Mouse (Mus musculus) limb, embryonic 15.5 days (tissue): Measurements from ENCODE around the gene Gm21905. TPM values are rescaled to one million over a fixed set of nuclear protein-coding genes. Genes with fewer than 3 reads are reported as not detected.

Experiments
- ATAC-seq: fragments of 200-750 bp; cut with Nextera tagmentation; 2 replicates; pipeline ENCODE4 v1.8.0; 2017; ENCODE audit warnings: low read depth, moderate TSS enrichment; ENCODE audit not compliant: insufficient number of reproducible peaks, low FRiP score, low TSS enrichment
- H3K27ac ChIP-seq: fragments of 300-500 bp; sonication (generic); 2 replicates; pipeline ENCODE4 v1.5.1; 2015; ENCODE audit warnings: moderate library complexity, mild to moderate bottlenecking, inconsistent platforms
- H3K27me3 ChIP-seq: fragments of 300-500 bp; sonication (generic); 2 replicates; pipeline ENCODE4 v1.6.1; 2015; ENCODE audit warnings: inconsistent platforms
- H3K36me3 ChIP-seq: fragments of 300-500 bp; sonication (generic); 2 replicates; pipeline ENCODE4 v1.6.1; 2015; ENCODE audit warnings: inconsistent platforms
- H3K4me1 ChIP-seq: fragments of 300-500 bp; sonication (generic); 2 replicates; pipeline ENCODE4 v1.6.1; 2015; ENCODE audit warnings: inconsistent platforms
- H3K4me2 ChIP-seq: fragments of 300-500 bp; sonication (generic); 2 replicates; pipeline ENCODE4 v1.6.1; 2015; ENCODE audit warnings: mild to moderate bottlenecking, inconsistent platforms
- H3K4me3 ChIP-seq: fragments of 300-500 bp; sonication (generic); 2 replicates; pipeline ENCODE4 v1.5.1; 2015; ENCODE audit warnings: mild to moderate bottlenecking, inconsistent platforms
- H3K9ac ChIP-seq: fragments of 300-500 bp; sonication (generic); 2 replicates; pipeline ENCODE4 v1.6.1; 2015; ENCODE audit warnings: inconsistent platforms
- H3K9me3 ChIP-seq: fragments of 300-500 bp; sonication (generic); 2 replicates; pipeline ENCODE4 v1.6.1; 2016; ENCODE audit warnings: inconsistent platforms
- WGBS: fragments of 180-500 bp; shearing (Covaris S2); methylation state at CpG from one replicate; pipeline ENCODE4 v1.1.7; 2015; 5-methylcytosine and 5-hydroxymethylcytosine counted together
- polyA plus RNA-seq: library from polyadenylated mRNA; unstranded; fragments of >200 nt; fragmentation: Nextera tagmentation; extraction: Ambion mirVana; gene quantifications from 2 replicates; pipeline ENCODE4 v1.2.1, GENCODE M21; 2015

Gene Gm21905
- polyA plus RNA-seq, 1 experiment from 2014 or later, result not detected

DNA sequence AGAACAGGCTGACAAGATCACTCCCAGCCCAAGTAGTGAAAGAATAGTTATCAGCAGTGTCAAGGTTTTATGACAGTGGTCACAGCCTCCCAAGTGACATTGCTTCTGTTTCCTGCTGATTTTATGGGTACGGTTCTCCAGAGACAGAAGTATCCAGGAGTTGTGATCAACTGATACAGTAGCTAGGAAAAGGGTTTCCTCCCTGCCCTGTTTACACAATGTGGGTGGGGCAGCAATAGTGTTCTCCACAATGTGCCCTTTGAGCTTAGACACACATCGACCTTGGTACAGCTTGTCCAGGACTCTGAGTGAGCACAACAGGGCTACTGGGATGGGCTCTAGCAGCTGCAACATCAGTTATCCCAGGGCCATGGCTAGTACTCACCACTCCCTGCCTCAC, 14.6 kb downstream of the Gm21905 start:
- no peak overlapping the region for H3K4me3 ChIP-seq

GRCm38 (mm10) chr5:67930584-67930983, 15.6 kb downstream of the Gm21905 start:
- Histone ChIP-seq H3K27ac (no peak overlapping the region), H3K36me3 (no peaks in the 10 kb centered on the region), H3K27me3 (no peaks in the 10 kb centered on the region), H3K4me3 (no peak overlapping the region), H3K4me1 (no peaks in the 10 kb centered on the region), H3K4me2 (no peak overlapping the region), H3K9me3 (no peaks in the 10 kb centered on the region), H3K9ac (no peak overlapping the region)
- ATAC-seq, result no peak
- WGBS, result 34% methylated on average over 4 of the region's 4 CpGs

More for the DNA sequence above, 14.6 kb downstream of the Gm21905 start:
- no peaks in the 10 kb centered on the region for H3K27me3 ChIP-seq
- no peaks in the 10 kb centered on the region for H3K9me3 ChIP-seq
- H3K4me2 ChIP-seq, result no peak overlapping the region
- no peak overlapping the region for H3K27ac ChIP-seq
- H3K9ac ChIP-seq, result no peak overlapping the region
- no peaks in the 10 kb centered on the region for H3K36me3 ChIP-seq
- no peaks in the 10 kb centered on the region for H3K4me1 ChIP-seq
- WGBS, result 39% methylated on average over 2 of the region's 2 CpGs
- no peak for ATAC-seq

GRCm38 (mm10) chr5:67904555-67904954, 41.7 kb downstream of the Gm21905 start:
- 63% methylated on average over 2 of the region's 2 CpGs for WGBS
- Histone ChIP-seq H3K9me3 (no peaks in the 10 kb centered on the region), H3K9ac (no peak overlapping the region), H3K36me3 (no peaks in the 10 kb centered on the region), H3K27me3 (no peaks in the 10 kb centered on the region), H3K4me3 (no peak overlapping the region), H3K4me2 (no peak overlapping the region), H3K27ac (no peak overlapping the region), H3K4me1 (no peaks in the 10 kb centered on the region)
- ATAC-seq, result no peak

DNA sequence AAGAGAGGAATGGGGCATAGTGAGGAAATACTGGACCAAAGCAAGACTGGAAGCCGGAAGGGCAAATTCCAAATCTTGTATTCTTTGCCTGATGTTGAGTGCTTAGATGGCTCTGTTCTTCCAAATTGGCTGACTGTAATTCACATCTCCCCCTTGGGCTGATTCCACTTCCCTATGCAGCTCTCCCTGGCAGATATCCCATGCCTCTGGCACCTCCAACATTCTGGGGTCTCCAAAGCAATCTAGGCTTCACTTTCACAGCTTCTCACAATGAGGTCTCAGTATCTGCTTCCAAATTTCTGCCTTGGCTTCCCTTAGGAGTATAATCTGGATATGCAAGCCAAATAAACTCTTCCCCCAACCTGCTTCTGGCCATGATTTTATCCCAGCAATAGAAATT, 47.3 kb downstream of the Gm21905 start:
- 87% methylated on average over 1 of the region's 1 CpGs for WGBS
- Histone ChIP-seq H3K36me3 (no peaks in the 10 kb centered on the region), H3K27me3 (no peaks in the 10 kb centered on the region), H3K4me3 (no peak overlapping the region), H3K4me2 (no peak overlapping the region), H3K9ac (no peak overlapping the region), H3K27ac (no peak overlapping the region), H3K9me3 (no peaks in the 10 kb centered on the region), H3K4me1 (no peaks in the 10 kb centered on the region)
- ATAC-seq, result no peak

GRCm38 (mm10) chr5:67884422-67885210, 61.6 kb downstream of the Gm21905 start:
- Histone ChIP-seq H3K27me3 (no peaks in the 10 kb centered on the region), H3K9me3 (no peaks in the 10 kb centered on the region), H3K4me2 (no peak overlapping the region), H3K27ac (no peak overlapping the region), H3K4me1 (no peaks in the 10 kb centered on the region), H3K9ac (no peak overlapping the region), H3K36me3 (no peaks in the 10 kb centered on the region), H3K4me3 (no peak overlapping the region)
- no peak for ATAC-seq
- 90% methylated on average over 9 of the region's 9 CpGs for WGBS

GRCm38 (mm10) chr5:67883564-67884171, 62.6 kb downstream of the Gm21905 start:
- H3K36me3 ChIP-seq, result no peaks in the 10 kb centered on the region
- no peaks in the 10 kb centered on the region for H3K4me1 ChIP-seq
- no peak overlapping the region for H3K4me3 ChIP-seq
- no peak overlapping the region for H3K27ac ChIP-seq
- WGBS, result 72% methylated on average over 1 of the region's 1 CpGs
- no peak for ATAC-seq
- H3K9me3 ChIP-seq, result no peaks in the 10 kb centered on the region
- no peak overlapping the region for H3K4me2 ChIP-seq
- H3K27me3 ChIP-seq, result no peaks in the 10 kb centered on the region
- no peak overlapping the region for H3K9ac ChIP-seq

Other genes with a start within 250 kb of the Gm21905 start
- 6.5 and 6.8 TPM in 2 replicates for gene Atp8a1, start 99.0 kb downstream of the Gm21905 start, polyA plus RNA-seq
- not detected in 2 replicates for gene Gm5108, start 4.8 kb downstream of the Gm21905 start, polyA plus RNA-seq
- not detected in 2 replicates for gene Grxcr1, start 85.4 kb upstream of the Gm21905 start, polyA plus RNA-seq